Mouse (Mus musculus): ENCODE results near the gene Dpy19l1.

Gene Dpy19l1

GRCm38 (mm10) chr9:24461379-24461961, 41.5 kb downstream of the Dpy19l1 start:
- Histone ChIP-seq H3K27me3 (ENCODE audit: insufficient read depth, low read length) (no peaks in the 10 kb centered on the region), H3K4me3 (replicated peaks; ENCODE audit: low read length) (no peak overlapping the region), H3K4me1 (replicated peaks; ENCODE audit: low read depth, low read length) (no peaks in the 10 kb centered on the region), H3K9me3 (ENCODE audit: low read length) (no peaks in the 10 kb centered on the region), H3K36me3 (ENCODE audit: insufficient read depth, low read length) (peaks cover 22% of the 10 kb centered on the region)
- no peak for TF ChIP-seq CTCF (conservative IDR thresholded peaks at IDR 0.05; ENCODE audit: low read length)
- TF ChIP-seq POU5F1 (IDR thresholded peaks at IDR 0.05; ENCODE audit: borderline replicate concordance, low read length), result no peak
- TF ChIP-seq NANOG (IDR thresholded peaks at IDR 0.05; ENCODE audit: borderline replicate concordance, low read length), result no peak

GRCm38 (mm10) chr9:24453833-24454232, 49.1 kb downstream of the Dpy19l1 start:
- no peaks in the 10 kb centered on the region for H3K27me3 ChIP-seq (ENCODE audit: insufficient read depth, low read length)
- no peak for TF ChIP-seq POU5F1 (IDR thresholded peaks at IDR 0.05; ENCODE audit: borderline replicate concordance, low read length)
- no peak for TF ChIP-seq NANOG (IDR thresholded peaks at IDR 0.05; ENCODE audit: borderline replicate concordance, low read length)
- TF ChIP-seq CTCF (conservative IDR thresholded peaks at IDR 0.05; ENCODE audit: low read length), result no peak
- peaks cover 37% of the 10 kb centered on the region for H3K36me3 ChIP-seq (ENCODE audit: insufficient read depth, low read length)
- no peaks in the 10 kb centered on the region for H3K4me1 ChIP-seq (replicated peaks; ENCODE audit: low read depth, low read length)
- H3K9me3 ChIP-seq (ENCODE audit: low read length), result no peaks in the 10 kb centered on the region
- H3K4me3 ChIP-seq (replicated peaks; ENCODE audit: low read length), result no peak overlapping the region

GRCm38 (mm10) chr9:24450976-24451375, 52.0 kb downstream of the Dpy19l1 start:
- Histone ChIP-seq H3K9me3 (ENCODE audit: low read length) (no peaks in the 10 kb centered on the region), H3K4me3 (replicated peaks; ENCODE audit: low read length) (no peak overlapping the region), H3K27me3 (ENCODE audit: insufficient read depth, low read length) (no peaks in the 10 kb centered on the region), H3K4me1 (replicated peaks; ENCODE audit: low read depth, low read length) (no peaks in the 10 kb centered on the region), H3K36me3 (ENCODE audit: insufficient read depth, low read length) (peaks cover 46% of the 10 kb centered on the region)
- TF ChIP-seq CTCF (conservative IDR thresholded peaks at IDR 0.05; ENCODE audit: low read length) (no peak), NANOG (IDR thresholded peaks at IDR 0.05; ENCODE audit: borderline replicate concordance, low read length) (no peak), POU5F1 (IDR thresholded peaks at IDR 0.05; ENCODE audit: borderline replicate concordance, low read length) (no peak)

GRCm38 (mm10) chr9:24450524-24450923, 52.4 kb downstream of the Dpy19l1 start:
- Histone ChIP-seq H3K4me3 (replicated peaks; ENCODE audit: low read length) (no peak overlapping the region), H3K27me3 (ENCODE audit: insufficient read depth, low read length) (no peaks in the 10 kb centered on the region), H3K36me3 (ENCODE audit: insufficient read depth, low read length) (peaks cover 46% of the 10 kb centered on the region), H3K4me1 (replicated peaks; ENCODE audit: low read depth, low read length) (no peaks in the 10 kb centered on the region), H3K9me3 (ENCODE audit: low read length) (no peaks in the 10 kb centered on the region)
- TF ChIP-seq NANOG (IDR thresholded peaks at IDR 0.05; ENCODE audit: borderline replicate concordance, low read length) (no peak), CTCF (conservative IDR thresholded peaks at IDR 0.05; ENCODE audit: low read length) (no peak), POU5F1 (IDR thresholded peaks at IDR 0.05; ENCODE audit: borderline replicate concordance, low read length) (no peak)

GRCm38 (mm10) chr9:24434901-24435300, 68.0 kb downstream of the Dpy19l1 start:
- no peak overlapping the region for H3K4me3 ChIP-seq (replicated peaks; ENCODE audit: low read length)
- no peak for TF ChIP-seq CTCF (conservative IDR thresholded peaks at IDR 0.05; ENCODE audit: low read length)
- TF ChIP-seq NANOG (IDR thresholded peaks at IDR 0.05; ENCODE audit: borderline replicate concordance, low read length), result no peak
- TF ChIP-seq POU5F1 (IDR thresholded peaks at IDR 0.05; ENCODE audit: borderline replicate concordance, low read length), result no peak
- no peaks in the 10 kb centered on the region for H3K4me1 ChIP-seq (replicated peaks; ENCODE audit: low read depth, low read length)
- H3K27me3 ChIP-seq (ENCODE audit: insufficient read depth, low read length), result no peaks in the 10 kb centered on the region
- peaks cover 41% of the 10 kb centered on the region for H3K36me3 ChIP-seq (ENCODE audit: insufficient read depth, low read length)
- no peaks in the 10 kb centered on the region for H3K9me3 ChIP-seq (ENCODE audit: low read length)

- Histone ChIP-seq H3K4me1 (replicated peaks; ENCODE audit: low read depth, low read length) (no peaks in the 10 kb centered on the region), H3K27me3 (ENCODE audit: insufficient read depth, low read length) (no peaks in the 10 kb centered on the region), H3K9me3 (ENCODE audit: low read length) (no peaks in the 10 kb centered on the region), H3K36me3 (ENCODE audit: insufficient read depth, low read length) (peaks cover 56% of the 10 kb centered on the region), H3K4me3 (replicated peaks; ENCODE audit: low read length) (no peak overlapping the region)
- TF ChIP-seq CTCF (conservative IDR thresholded peaks at IDR 0.05; ENCODE audit: low read length) (no peak), POU5F1 (IDR thresholded peaks at IDR 0.05; ENCODE audit: borderline replicate concordance, low read length) (no peak), NANOG (IDR thresholded peaks at IDR 0.05; ENCODE audit: borderline replicate concordance, low read length) (no peak)
Observed at GRCm38 (mm10) chr9:24429721-24430120, 73.2 kb downstream of the Dpy19l1 start.

- Histone ChIP-seq H3K4me1 (replicated peaks; ENCODE audit: low read depth, low read length) (no peaks in the 10 kb centered on the region), H3K27me3 (ENCODE audit: insufficient read depth, low read length) (no peaks in the 10 kb centered on the region), H3K9me3 (ENCODE audit: low read length) (no peaks in the 10 kb centered on the region), H3K4me3 (replicated peaks; ENCODE audit: low read length) (no peak overlapping the region), H3K36me3 (ENCODE audit: insufficient read depth, low read length) (peaks cover 66% of the 10 kb centered on the region)
- TF ChIP-seq CTCF (conservative IDR thresholded peaks at IDR 0.05; ENCODE audit: low read length) (no peak), NANOG (IDR thresholded peaks at IDR 0.05; ENCODE audit: borderline replicate concordance, low read length) (no peak), POU5F1 (IDR thresholded peaks at IDR 0.05; ENCODE audit: borderline replicate concordance, low read length) (no peak)
Observed at GRCm38 (mm10) chr9:24425679-24426078, 77.3 kb downstream of the Dpy19l1 start.

GRCm38 (mm10) chr9:24423241-24423640, 79.7 kb downstream of the Dpy19l1 start:
- 0 out of 2 replicates have a peak, but pooled peaks cover 4% of the 10 kb centered on the region for H3K9me3 ChIP-seq (ENCODE audit: low read length)
- no peaks in the 10 kb centered on the region for H3K27me3 ChIP-seq (ENCODE audit: insufficient read depth, low read length)
- H3K4me1 ChIP-seq (replicated peaks; ENCODE audit: low read depth, low read length), result no peaks in the 10 kb centered on the region
- H3K4me3 ChIP-seq (replicated peaks; ENCODE audit: low read length), result no peak overlapping the region
- peaks cover 74% of the 10 kb centered on the region for H3K36me3 ChIP-seq (ENCODE audit: insufficient read depth, low read length)
- TF ChIP-seq NANOG (IDR thresholded peaks at IDR 0.05; ENCODE audit: borderline replicate concordance, low read length) (no peak), CTCF (conservative IDR thresholded peaks at IDR 0.05; ENCODE audit: low read length) (no peak), POU5F1 (IDR thresholded peaks at IDR 0.05; ENCODE audit: borderline replicate concordance, low read length) (no peak)

GRCm38 (mm10) chr9:24421888-24422287, 81.1 kb downstream of the Dpy19l1 start:
- Histone ChIP-seq H3K36me3 (ENCODE audit: insufficient read depth, low read length) (peaks cover 80% of the 10 kb centered on the region), H3K27me3 (ENCODE audit: insufficient read depth, low read length) (no peaks in the 10 kb centered on the region), H3K4me1 (replicated peaks; ENCODE audit: low read depth, low read length) (no peaks in the 10 kb centered on the region), H3K9me3 (ENCODE audit: low read length) (0 out of 2 replicates have a peak, but pooled peaks cover 4% of the 10 kb centered on the region), H3K4me3 (replicated peaks; ENCODE audit: low read length) (no peak overlapping the region)
- no peak for TF ChIP-seq CTCF (conservative IDR thresholded peaks at IDR 0.05; ENCODE audit: low read length)
- TF ChIP-seq NANOG (IDR thresholded peaks at IDR 0.05; ENCODE audit: borderline replicate concordance, low read length), result no peak
- TF ChIP-seq POU5F1 (IDR thresholded peaks at IDR 0.05; ENCODE audit: borderline replicate concordance, low read length), result no peak
